Mouse (Mus musculus) kidney, postnatal 36 days (tissue): ENCODE data around the gene Znrd1as.
A peak's percentile ranks its signal among the peaks of the same experiment; 100 is the strongest.

Source experiments
- DNase-seq, 2 experiments: peaks; one replicate each; pipeline ENCODE4 v3.0.0; 2021 to 2022; ENCODE audit warnings: mixed read lengths in 2 of 2

Gene Znrd1as

GRCm38 (mm10) chr17:36997033-36997735 lies 38.8 kb downstream of the Znrd1as start:
- DNase-seq: peak; percentile 77 to 93

- DNase-seq: no peak
These were observed 40.1 kb downstream of the Znrd1as start for GRCm38 (mm10) chr17:36998477-36998876.

GRCm38 (mm10) chr17:37000863-37001262 lies 42.5 kb downstream of the Znrd1as start, which contains the start of gene Zfp57:
Gene Zfp57 (plus strand): TSS chr17:37001163.
- no peak for DNase-seq

- peak; percentile 71 to 76 for DNase-seq
These were observed 44.3 kb downstream of the Znrd1as start for GRCm38 (mm10) chr17:37002364-37003330.

GRCm38 (mm10) chr17:37003366-37003765 lies 45.0 kb downstream of the Znrd1as start:
- no peak for DNase-seq

GRCm38 (mm10) chr17:37008161-37008560 lies 49.8 kb downstream of the Znrd1as start:
- DNase-seq: peak in 1 of 2 experiments; percentile 8

GRCm38 (mm10) chr17:37009460-37010042 lies 51.2 kb downstream of the Znrd1as start:
- DNase-seq: no peak

GRCm38 (mm10) chr17:37011719-37012118 lies 53.3 kb downstream of the Znrd1as start:
- no peak for DNase-seq

GRCm38 (mm10) chr17:37012141-37012540 lies 53.7 kb downstream of the Znrd1as start:
- DNase-seq: no peak
